Mouse (Mus musculus): ENCODE results near the gene Olfr566.

- TF ChIP-seq POLR2A (IDR thresholded peaks at IDR 0.05; ENCODE audit: control insufficient read depth, extremely low read depth, insufficient read depth, low read length, poor library complexity) (no peak), CTCF (IDR thresholded peaks at IDR 0.05; ENCODE audit: borderline replicate concordance, control insufficient read depth, extremely low read depth, insufficient read depth, low read length, poor library complexity) (no peak)
Observed at GRCm38 (mm10) chr7:102890782-102891181, 32.2 kb upstream of the Olfr566 start, which contains the start of gene Olfr569.
